Mouse (Mus musculus) myocyte (in vitro differentiated cells): Measurements from ENCODE around the gene Timm17a.

Experiments
- CEBPB ChIP-seq: IDR thresholded peaks from 2 replicates; pipeline ENCODE4 v1.6.1; 2011; ENCODE audit warnings: mild to moderate bottlenecking, moderate library complexity; ENCODE audit not compliant: poor library complexity, insufficient read depth, severe bottlenecking
- E2F4 ChIP-seq: IDR thresholded peaks from one replicate; pipeline ENCODE4 v1.6.1; 2011; ENCODE audit warnings: mild to moderate bottlenecking, control low read depth, moderate library complexity; ENCODE audit not compliant: insufficient read depth
- MAX ChIP-seq: IDR thresholded peaks from one replicate; pipeline ENCODE4 v1.6.1; 2011; ENCODE audit warnings: low read depth, mild to moderate bottlenecking, control low read depth
- MYOD1 ChIP-seq, 3 experiments: IDR thresholded peaks; one replicate each; pipeline ENCODE4 v1.6.1; 2011; ENCODE audit warnings: control low read depth in 2 of 3, low read depth in 2 of 3, mild to moderate bottlenecking in 2 of 3, moderate library complexity in 1 of 3; ENCODE audit not compliant: insufficient read length in 2 of 3, control insufficient read depth in 1 of 3
- POLR2A ChIP-seq: IDR thresholded peaks from one replicate; pipeline ENCODE4 v1.6.1; 2011; ENCODE audit warnings: low read depth, mild to moderate bottlenecking, control low read depth, moderate library complexity; ENCODE audit not compliant: insufficient read length
- TCF12 ChIP-seq: IDR thresholded peaks from one replicate; pipeline ENCODE4 v1.6.1; 2011; ENCODE audit warnings: mild to moderate bottlenecking, control low read depth; ENCODE audit not compliant: poor library complexity, insufficient read depth, severe bottlenecking

- TF ChIP-seq E2F4 (no peak), TCF12 (no peak), POLR2A (no peak), CEBPB (no peak), MAX (no peak), MYOD1 (IDR thresholded peaks at IDR 0.05; ENCODE audit: control insufficient read depth in 1 of 3, insufficient read length in 2 of 3, low read depth in 2 of 3) (no peak)
Measured at GRCm38 (mm10) chr1:135312201-135312600, 1.4 kb downstream of the Timm17a start.
